Mouse (Mus musculus) stomach, embryonic 16.5 days (tissue): ENCODE results near the gene Map3k20. TPM values are rescaled to one million over a fixed set of nuclear protein-coding genes. Genes with fewer than 3 reads are reported as not detected.
A peak's percentile ranks its signal among the peaks of the same experiment; 100 is the strongest.

Source experiments
- ATAC-seq: fragments of 200-750 bp; cut with Nextera tagmentation; 2 replicates; pipeline ENCODE4 v1.8.0; 2017; ENCODE audit warnings: moderate number of reproducible peaks, moderate TSS enrichment; ENCODE audit not compliant: insufficient read depth, low FRiP score
- H3K27ac ChIP-seq: fragments of 300-500 bp; sonication (generic); 2 replicates; pipeline ENCODE4 v1.5.1; 2014; ENCODE audit warnings: low read length
- H3K27me3 ChIP-seq: fragments of 300-500 bp; sonication (generic); 2 replicates; pipeline ENCODE4 v1.6.1; 2014; ENCODE audit warnings: low read length, control low read depth, mixed read lengths; ENCODE audit not compliant: control insufficient read depth, insufficient read depth
- H3K36me3 ChIP-seq: fragments of 300-500 bp; sonication (generic); 2 replicates; pipeline ENCODE4 v1.6.1; 2014; ENCODE audit warnings: low read length; ENCODE audit not compliant: control insufficient read depth, insufficient read depth
- H3K4me1 ChIP-seq: fragments of 300-500 bp; sonication (generic); 2 replicates; pipeline ENCODE4 v1.6.1; 2014; ENCODE audit warnings: low read length, control low read depth, mixed read lengths; ENCODE audit not compliant: control insufficient read depth, insufficient read depth
- H3K4me2 ChIP-seq: fragments of 300-500 bp; sonication (generic); 2 replicates; pipeline ENCODE4 v1.6.1; 2014; ENCODE audit warnings: low read depth, low read length, mixed read lengths
- H3K4me3 ChIP-seq: fragments of 300-500 bp; sonication (generic); replicated peaks from 2 replicates; pipeline ENCODE4 v1.5.1; 2014; ENCODE audit warnings: mild to moderate bottlenecking, low read length
- H3K9ac ChIP-seq: fragments of 300-500 bp; sonication (generic); 2 replicates; pipeline ENCODE4 v1.6.1; 2014; ENCODE audit warnings: low read length
- H3K9me3 ChIP-seq: fragments of 300-500 bp; sonication (generic); replicated peaks from 2 replicates; pipeline ENCODE4 v1.6.1; 2016; ENCODE audit warnings: low read length, control low read depth; ENCODE audit not compliant: control insufficient read depth
- WGBS: fragments of 180-500 bp; shearing (Covaris S2); extraction: QIAGEN DNeasy Blood & Tissue Kit; methylation state at CpG from one replicate; pipeline ENCODE4 v1.1.7; 2014; 5-methylcytosine and 5-hydroxymethylcytosine counted together
- polyA plus RNA-seq: library from polyadenylated mRNA; unstranded; fragments of >200 nt; fragmentation: Nextera tagmentation; extraction: Ambion mirVana; gene quantifications from 2 replicates; pipeline ENCODE4 v1.2.1, GENCODE M21; 2015

Gene Map3k20
- polyA plus RNA-seq, 1 experiment from 2014 or later = 24.6 TPM

DNA sequence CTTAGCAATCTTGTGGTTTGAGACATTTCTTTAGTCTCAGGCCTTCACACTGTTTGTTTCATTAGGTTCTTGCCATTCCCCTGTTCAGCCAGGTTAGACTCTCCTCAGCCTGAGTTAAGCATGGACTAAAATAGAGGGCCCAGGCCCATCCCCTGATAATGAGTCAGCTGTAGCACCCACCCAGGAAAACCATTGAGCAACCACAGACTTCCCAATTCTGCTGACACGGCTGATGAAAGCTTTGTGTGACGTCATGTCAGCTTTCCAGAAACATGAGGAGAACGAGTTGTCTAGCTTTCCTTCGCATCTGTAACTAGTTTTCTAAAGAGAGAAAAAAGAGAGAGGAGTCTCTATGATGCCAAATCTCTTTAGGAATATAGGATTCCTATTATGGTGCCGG, 65.9 kb downstream of the Map3k20 start:
- Histone ChIP-seq H3K36me3 (no peaks in the 10 kb centered on the region), H3K4me2 (no peak overlapping the region), H3K9ac (no peak overlapping the region), H3K4me1 (no peaks in the 10 kb centered on the region), H3K27ac (no peak overlapping the region), H3K4me3 (no peak overlapping the region), H3K27me3 (no peaks in the 10 kb centered on the region), H3K9me3 (no peaks in the 10 kb centered on the region)
- no peak for ATAC-seq
- 81% methylated on average over 5 of the region's 5 CpGs for WGBS

DNA sequence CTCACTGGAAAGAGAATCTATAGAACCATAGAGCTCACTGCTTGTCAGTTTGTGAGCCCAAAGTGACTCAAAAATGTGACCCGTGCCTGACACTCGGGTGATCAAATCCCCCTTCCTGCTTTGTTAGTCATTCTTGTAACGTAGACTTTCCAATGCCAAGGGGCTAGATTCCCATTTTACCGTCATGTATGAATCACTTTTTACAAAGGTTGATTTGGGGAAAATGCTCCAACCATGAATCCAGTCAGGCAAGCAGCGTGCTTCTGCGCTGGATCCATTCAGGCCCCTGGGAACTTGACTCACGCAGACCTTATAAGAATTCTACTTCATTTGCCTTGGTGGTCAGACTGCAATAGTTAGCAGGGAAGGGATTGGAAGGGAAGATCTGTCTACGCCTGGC, 66.3 kb downstream of the Map3k20 start:
- Histone ChIP-seq H3K4me2 (no peak overlapping the region), H3K27me3 (no peaks in the 10 kb centered on the region), H3K4me1 (no peaks in the 10 kb centered on the region), H3K4me3 (no peak overlapping the region), H3K9ac (no peak overlapping the region), H3K9me3 (no peaks in the 10 kb centered on the region), H3K36me3 (no peaks in the 10 kb centered on the region), H3K27ac (no peak overlapping the region)
- WGBS = 97% methylated on average over 8 of the region's 8 CpGs
- ATAC-seq = no peak

DNA sequence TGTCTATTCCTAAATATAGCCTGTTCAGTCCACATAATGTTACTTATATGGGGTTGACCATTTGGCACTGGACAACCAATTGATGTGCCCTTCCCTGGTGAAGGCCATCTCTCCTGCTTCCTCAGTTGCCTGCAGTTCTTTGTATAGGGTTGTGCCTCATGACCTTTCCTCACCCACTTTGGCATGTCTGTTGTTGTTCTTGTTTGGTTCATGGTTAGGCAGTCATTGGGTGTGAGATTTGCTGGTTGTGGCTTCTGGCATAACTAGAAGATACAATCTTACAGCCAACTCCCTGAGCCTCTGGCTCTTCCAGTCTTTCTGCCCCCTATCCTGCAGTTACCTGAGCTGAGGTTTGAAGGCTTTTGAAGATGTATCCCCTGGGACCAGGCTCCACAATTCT, 67.3 kb downstream of the Map3k20 start:
- Histone ChIP-seq H3K27ac (no peak overlapping the region), H3K9me3 (no peaks in the 10 kb centered on the region), H3K27me3 (no peaks in the 10 kb centered on the region), H3K4me1 (no peaks in the 10 kb centered on the region), H3K36me3 (no peaks in the 10 kb centered on the region), H3K4me3 (no peak overlapping the region), H3K9ac (no peak overlapping the region), H3K4me2 (no peak overlapping the region)
- ATAC-seq = no peak

- 87% methylated on average over 10 of the region's 10 CpGs for WGBS
- Histone ChIP-seq H3K27me3 (no peaks in the 10 kb centered on the region), H3K36me3 (no peaks in the 10 kb centered on the region), H3K9me3 (no peaks in the 10 kb centered on the region), H3K4me3 (no peak overlapping the region), H3K27ac (no peak overlapping the region), H3K4me2 (no peak overlapping the region), H3K9ac (no peak overlapping the region), H3K4me1 (no peaks in the 10 kb centered on the region)
- no peak for ATAC-seq
These were observed 71.0 kb downstream of the Map3k20 start for GRCm38 (mm10) chr2:72356471-72356870.

GRCm38 (mm10) chr2:72361572-72361971, 76.1 kb downstream of the Map3k20 start:
- no peak overlapping the region for H3K4me3 ChIP-seq
- no peaks in the 10 kb centered on the region for H3K27me3 ChIP-seq
- no peak overlapping the region; the same call in 1 of the 2 replicates for H3K27ac ChIP-seq
- no peak overlapping the region for H3K9ac ChIP-seq
- ATAC-seq = no peak
- H3K36me3 ChIP-seq = no peaks in the 10 kb centered on the region
- H3K9me3 ChIP-seq = no peaks in the 10 kb centered on the region
- 79% methylated on average over 3 of the region's 3 CpGs for WGBS
- no peak overlapping the region for H3K4me2 ChIP-seq
- peaks cover 5% of the 10 kb centered on the region; the same call in 1 of the 2 replicates for H3K4me1 ChIP-seq

GRCm38 (mm10) chr2:72363449-72363848, 78.0 kb downstream of the Map3k20 start:
- no peak for ATAC-seq
- H3K4me2 ChIP-seq = no peak overlapping the region
- 83% methylated on average over 1 of the region's 1 CpGs for WGBS
- H3K4me1 ChIP-seq = peaks cover 5% of the 10 kb centered on the region; the same call in 1 of the 2 replicates
- no peaks in the 10 kb centered on the region for H3K36me3 ChIP-seq
- H3K27ac ChIP-seq = no peak overlapping the region
- H3K4me3 ChIP-seq = no peak overlapping the region
- H3K9me3 ChIP-seq = no peaks in the 10 kb centered on the region
- H3K9ac ChIP-seq = no peak overlapping the region
- no peaks in the 10 kb centered on the region for H3K27me3 ChIP-seq

DNA sequence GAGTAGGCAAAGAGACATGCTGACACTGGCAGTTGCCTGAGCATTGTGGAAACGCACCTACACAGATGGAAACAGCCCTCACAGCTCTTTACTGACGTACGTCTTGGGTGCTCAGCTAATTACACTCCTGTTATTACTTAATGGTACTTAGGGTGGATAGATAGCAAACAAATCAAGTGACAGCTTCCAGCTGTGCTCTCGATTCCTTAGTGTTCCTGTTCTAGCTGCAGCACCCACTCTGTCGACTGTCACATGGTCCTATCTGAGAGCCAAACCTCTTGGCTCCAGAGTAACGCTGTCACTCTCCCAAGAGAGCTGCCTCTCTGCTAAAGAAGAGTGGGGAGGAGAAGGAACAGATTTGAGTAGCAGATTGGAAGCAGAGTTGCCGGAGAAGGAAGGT, 80.5 kb downstream of the Map3k20 start:
- peak overlapping the region; percentile 16; the same call in 1 of the 2 replicates for H3K27ac ChIP-seq
- no peak for ATAC-seq
- peaks cover 15% of the 10 kb centered on the region for H3K4me1 ChIP-seq

DNA sequence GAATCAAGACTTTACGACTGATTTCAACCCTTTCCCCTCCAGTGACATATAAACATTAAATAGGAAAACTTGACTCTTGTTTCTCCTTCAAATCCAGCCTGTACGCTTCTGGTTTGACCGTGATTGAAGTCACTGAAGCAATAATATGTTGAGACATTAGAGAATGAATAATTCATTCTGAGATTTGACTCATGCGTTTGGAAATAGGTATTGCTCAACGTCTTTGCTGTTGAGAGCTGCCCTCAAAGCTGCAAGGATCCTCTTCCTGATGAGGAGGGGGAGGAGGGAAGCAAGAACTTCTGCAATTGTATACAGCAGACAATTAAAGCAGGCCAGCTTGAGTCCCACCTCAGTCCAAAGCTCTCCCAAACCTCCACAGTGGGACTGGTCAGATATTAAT, 81.1 kb downstream of the Map3k20 start:
- 59% methylated on average over 5 of the region's 5 CpGs for WGBS
- no peaks in the 10 kb centered on the region for H3K27me3 ChIP-seq
- peaks cover 15% of the 10 kb centered on the region for H3K4me1 ChIP-seq
- no peaks in the 10 kb centered on the region for H3K36me3 ChIP-seq
- H3K27ac ChIP-seq = 0 out of 2 replicates have a peak overlapping the region, but pooled peaks have one; percentile 16
- no peak overlapping the region for H3K4me3 ChIP-seq
- H3K9me3 ChIP-seq = no peaks in the 10 kb centered on the region
- H3K9ac ChIP-seq = no peak overlapping the region
- no peak for ATAC-seq
- H3K4me2 ChIP-seq = no peak overlapping the region

More for the DNA sequence above, 80.5 kb downstream of the Map3k20 start:
- H3K9me3 ChIP-seq = no peaks in the 10 kb centered on the region
- WGBS = 36% methylated on average over 7 of the region's 7 CpGs
- no peaks in the 10 kb centered on the region for H3K36me3 ChIP-seq
- H3K27me3 ChIP-seq = no peaks in the 10 kb centered on the region
- no peak overlapping the region for H3K9ac ChIP-seq
- H3K4me2 ChIP-seq = no peak overlapping the region
- H3K4me3 ChIP-seq = no peak overlapping the region

- H3K27ac ChIP-seq = no peak overlapping the region; the same call in 1 of the 2 replicates
- peaks cover 19% of the 10 kb centered on the region for H3K4me1 ChIP-seq
- ATAC-seq = no peak
- H3K36me3 ChIP-seq = 0 out of 2 replicates have a peak, but pooled peaks cover 5% of the 10 kb centered on the region
- no peak overlapping the region for H3K9ac ChIP-seq
- WGBS = 95% methylated on average over 5 of the region's 5 CpGs
- no peak overlapping the region for H3K4me2 ChIP-seq
- H3K9me3 ChIP-seq = no peaks in the 10 kb centered on the region
- H3K4me3 ChIP-seq = no peak overlapping the region
- no peaks in the 10 kb centered on the region for H3K27me3 ChIP-seq
These were observed 82.4 kb downstream of the Map3k20 start for GRCm38 (mm10) chr2:72367850-72368249.
